Mouse (Mus musculus) macrophage (primary cell): ENCODE results near the gene Cacnb2. TPM values are rescaled to one million over a fixed set of nuclear protein-coding genes. Genes with fewer than 3 reads are reported as not detected.

Source experiments
- H3K27ac ChIP-seq: fragments of 350-480 bp; formaldehyde crosslinking; 2 replicates; pipeline ENCODE4 v1.9.0; 2021
- H3K36me3 ChIP-seq: fragments of 350-480 bp; formaldehyde crosslinking; 2 replicates; pipeline ENCODE4 v1.9.0; 2021; ENCODE audit errors: inconsistent target
- H3K4me3 ChIP-seq: fragments of 350-480 bp; formaldehyde crosslinking; 2 replicates; pipeline ENCODE4 v1.9.0; 2021; ENCODE audit errors: inconsistent target
- H3K79me2 ChIP-seq: fragments of 350-480 bp; formaldehyde crosslinking; 2 replicates; pipeline ENCODE4 v1.9.0; 2021; ENCODE audit errors: inconsistent target
- WGBS: methylation state at CpG from one replicate; pipeline ENCODE4 v1.1.7; 2026; ENCODE audit warnings: inconsistent platforms; ENCODE audit not compliant: missing documents; 5-methylcytosine and 5-hydroxymethylcytosine counted together
- polyA plus RNA-seq: library from polyadenylated mRNA; stranded (reverse); fragments of 250-400 nt; gene quantifications from 3 replicates; pipeline ENCODE4 v1.2.4, GENCODE M21; 2018; ENCODE audit warnings: inconsistent platforms

The Cacnb2 gene
- polyA plus RNA-seq, 1 experiment from 2014 or later, result not detected

DNA sequence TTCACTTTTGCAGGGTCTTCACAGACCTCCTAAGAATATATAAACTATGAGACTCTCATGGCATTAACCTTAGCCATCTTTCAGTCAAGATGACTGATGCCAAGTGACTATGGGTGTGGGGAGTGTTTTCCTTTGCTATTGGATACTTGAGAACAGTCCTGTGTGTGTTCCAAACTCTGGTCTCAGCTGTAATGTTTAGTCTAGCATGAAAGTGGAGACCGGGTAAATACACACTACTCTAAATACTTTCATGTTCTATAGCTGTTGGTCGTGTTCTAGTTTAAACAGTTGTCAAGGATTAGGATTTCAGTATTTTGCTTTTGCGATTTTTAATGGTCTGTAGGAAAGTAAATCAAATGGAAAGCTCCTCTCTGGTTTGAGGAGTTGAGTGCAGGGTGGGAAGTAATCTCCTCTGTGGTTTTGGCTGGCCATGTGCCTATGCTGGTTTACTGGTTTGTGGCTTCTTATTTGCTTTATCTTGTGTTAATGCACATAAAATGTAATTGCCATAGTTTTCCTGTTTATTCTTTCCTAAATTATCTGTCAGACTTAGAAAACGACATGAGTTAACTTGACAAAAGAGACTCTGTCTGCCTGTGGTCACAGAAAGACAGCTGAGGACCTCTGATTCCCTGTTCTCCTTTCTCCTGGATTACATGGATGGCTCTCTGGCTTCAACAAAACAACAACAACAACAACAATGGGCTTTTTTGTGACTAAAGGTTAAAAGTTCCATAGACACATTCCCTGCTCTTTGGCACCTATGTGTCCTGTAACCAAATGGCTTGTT is 285.7 kb downstream of the Cacnb2 start:
- H3K4me3 ChIP-seq, result no peak overlapping the region
- WGBS, result 26% methylated on average over 4 of the region's 4 CpGs
- H3K27ac ChIP-seq, result no peak overlapping the region
- H3K36me3 ChIP-seq, result no peaks in the 10 kb centered on the region
- H3K79me2 ChIP-seq, result no peaks in the 10 kb centered on the region

DNA sequence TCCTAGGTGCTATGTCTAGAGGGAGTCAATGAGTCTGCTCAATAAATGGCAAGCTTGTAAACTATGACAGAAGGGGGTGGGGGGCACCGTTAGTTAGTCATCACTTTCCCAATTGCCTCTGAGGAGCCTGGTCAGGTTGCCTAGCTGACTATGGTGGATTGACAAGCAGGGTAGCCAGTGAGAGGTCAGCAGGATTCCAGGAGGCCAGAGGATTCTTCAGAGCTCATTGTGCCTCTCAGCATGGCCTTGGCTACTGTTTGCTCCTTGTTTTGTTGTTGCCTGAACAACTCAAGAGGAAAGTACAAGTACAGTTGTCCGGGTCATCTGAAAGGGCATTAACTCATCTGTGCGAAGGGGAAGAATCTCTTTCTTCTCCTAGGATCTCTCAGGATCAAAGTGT is 300.9 kb downstream of the Cacnb2 start:
- H3K79me2 ChIP-seq, result no peaks in the 10 kb centered on the region
- no peak overlapping the region for H3K27ac ChIP-seq
- no peaks in the 10 kb centered on the region for H3K36me3 ChIP-seq
- no peak overlapping the region for H3K4me3 ChIP-seq
- 96% methylated on average over 3 of the region's 3 CpGs for WGBS

DNA sequence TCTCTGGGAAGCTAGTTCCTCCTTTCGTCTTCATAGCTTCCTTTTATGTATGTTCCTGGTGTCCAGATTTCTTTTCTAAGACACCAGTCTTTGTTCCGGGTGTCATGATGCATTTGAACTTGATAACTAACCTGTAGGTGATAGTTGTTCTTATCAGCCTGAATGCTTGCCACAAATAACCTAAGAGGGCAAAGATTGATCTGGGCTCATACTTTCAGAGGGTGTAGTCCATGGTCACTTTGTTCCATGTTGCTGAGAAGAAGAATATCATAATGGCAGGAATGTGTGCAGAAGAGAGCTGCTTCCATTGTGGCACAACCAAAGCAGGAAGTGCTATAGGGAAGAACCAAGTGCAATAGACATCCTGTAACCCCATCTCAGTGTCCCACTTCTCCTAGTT is 302.0 kb downstream of the Cacnb2 start:
- H3K36me3 ChIP-seq, result no peaks in the 10 kb centered on the region
- H3K79me2 ChIP-seq, result no peaks in the 10 kb centered on the region
- H3K4me3 ChIP-seq, result no peak overlapping the region
- WGBS, result 64% methylated on average over 2 of the region's 2 CpGs
- no peak overlapping the region for H3K27ac ChIP-seq

DNA sequence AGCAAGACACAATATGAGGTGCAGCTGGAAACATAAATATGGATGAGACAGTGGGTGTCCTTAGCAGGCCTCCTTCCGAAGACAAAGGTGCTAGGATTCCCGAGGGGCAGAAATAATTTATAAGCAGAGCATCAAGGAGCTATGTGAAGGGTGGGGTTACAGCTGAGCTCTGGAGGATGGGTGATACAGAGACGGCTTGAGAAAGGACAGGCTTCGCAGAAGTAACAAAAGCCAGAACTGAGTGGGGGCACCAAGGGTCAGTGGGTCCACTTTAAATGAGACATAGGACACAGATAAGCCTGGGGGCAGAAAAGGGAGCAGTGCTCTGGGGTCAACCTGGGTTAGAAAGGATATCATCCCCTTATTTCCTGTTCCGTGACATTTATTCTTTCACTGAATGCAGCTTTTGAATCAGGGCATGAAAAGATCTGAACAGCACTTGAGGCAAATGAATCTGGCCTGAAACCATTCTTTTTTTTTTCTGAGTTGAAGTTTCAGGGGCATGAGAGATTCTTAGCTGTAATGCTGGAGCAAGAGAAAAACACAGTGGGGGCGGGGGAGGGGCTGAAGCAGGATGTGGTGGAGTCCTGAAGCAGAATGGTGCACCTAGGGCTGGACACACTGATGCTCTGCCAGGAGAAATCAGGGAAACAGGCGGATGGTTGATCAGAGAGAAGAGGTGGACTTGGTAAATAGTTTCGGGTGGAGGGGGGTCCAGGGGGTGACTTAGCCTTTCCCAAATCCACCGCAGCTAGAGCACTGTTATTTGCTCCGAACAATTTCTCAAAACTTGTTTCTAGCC is 304.4 kb downstream of the Cacnb2 start:
- 94% methylated on average over 10 of the region's 10 CpGs for WGBS
- H3K79me2 ChIP-seq, result no peaks in the 10 kb centered on the region

DNA sequence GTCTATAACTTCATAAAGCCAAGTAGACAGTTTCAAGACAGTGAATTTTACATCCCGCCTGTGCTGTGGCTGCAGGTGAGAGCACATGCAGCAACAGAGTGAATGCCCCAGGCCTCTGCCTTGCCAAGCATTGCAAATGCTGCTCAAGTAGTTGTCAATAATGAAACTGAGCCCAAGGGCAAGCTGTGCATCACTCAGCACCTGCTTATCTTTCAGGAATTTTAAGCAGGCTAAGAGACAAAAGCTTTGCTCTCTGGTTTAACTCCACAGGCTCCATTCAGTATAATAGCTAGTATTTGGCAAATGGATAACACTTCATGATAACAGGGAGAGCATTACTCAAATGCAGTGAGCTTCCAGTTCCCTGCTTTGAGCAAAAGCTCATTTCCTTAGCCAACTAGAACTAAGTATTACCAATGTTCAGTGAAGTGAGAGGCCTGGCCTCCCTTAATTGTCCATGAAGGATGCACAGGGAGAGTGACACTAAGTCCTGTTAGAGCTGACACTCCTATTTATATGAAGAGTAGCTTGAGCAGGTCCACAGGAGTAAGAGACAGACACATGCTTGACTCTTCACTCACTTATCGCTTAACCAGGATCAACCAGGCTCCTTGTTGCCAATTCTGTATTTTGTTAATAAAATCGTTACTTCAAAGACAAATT is 314.8 kb downstream of the Cacnb2 start:
- Histone ChIP-seq H3K4me3 (no peak overlapping the region), H3K27ac (no peak overlapping the region), H3K79me2 (no peaks in the 10 kb centered on the region), H3K36me3 (no peaks in the 10 kb centered on the region)
- WGBS, result 96% methylated on average over 3 of the region's 3 CpGs

More for the DNA sequence above, 304.4 kb downstream of the Cacnb2 start:
- H3K27ac ChIP-seq, result no peak overlapping the region
- H3K4me3 ChIP-seq, result no peak overlapping the region
- H3K36me3 ChIP-seq, result no peaks in the 10 kb centered on the region

DNA sequence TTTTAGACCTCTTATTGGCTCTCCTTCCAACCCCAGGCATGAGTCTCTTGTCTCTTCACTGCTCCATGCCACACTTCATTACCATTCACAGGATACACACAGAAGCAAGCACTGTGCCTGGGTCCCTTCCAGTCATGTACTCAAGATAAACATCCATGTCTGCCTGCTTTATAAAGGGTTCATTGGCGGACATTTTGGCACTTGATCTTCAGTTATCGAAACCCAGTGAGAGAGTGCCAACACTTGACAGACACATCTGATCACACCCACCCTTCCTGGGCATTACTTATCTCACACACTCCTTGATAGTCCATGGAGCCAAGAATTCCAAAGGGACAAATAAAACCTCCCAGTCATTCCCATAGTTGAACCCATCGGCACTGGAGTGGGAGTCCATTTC is 327.0 kb downstream of the Cacnb2 start:
- Histone ChIP-seq H3K4me3 (no peak overlapping the region), H3K36me3 (no peaks in the 10 kb centered on the region), H3K27ac (no peak overlapping the region), H3K79me2 (no peaks in the 10 kb centered on the region)
- 92% methylated on average over 3 of the region's 3 CpGs for WGBS

DNA sequence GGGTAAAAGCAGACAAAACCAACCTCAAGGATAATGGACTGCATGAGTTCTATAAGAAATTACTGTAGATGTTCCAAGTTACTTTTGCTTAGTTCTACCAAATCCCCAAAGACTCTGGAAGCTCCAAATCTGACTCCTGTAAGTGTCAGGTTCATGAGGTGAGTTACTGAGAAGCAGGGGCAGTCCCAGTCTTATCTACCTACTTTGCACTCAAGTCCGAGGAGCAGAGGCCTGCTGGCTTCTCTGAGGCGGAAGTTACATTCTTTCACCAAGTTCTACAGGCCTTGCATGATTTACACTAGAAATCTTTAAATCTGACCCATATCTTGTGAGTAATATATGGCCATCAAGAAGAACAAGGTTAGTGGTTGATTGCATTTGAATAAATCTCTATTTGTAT is 329.1 kb downstream of the Cacnb2 start:
- no peaks in the 10 kb centered on the region for H3K79me2 ChIP-seq
- H3K36me3 ChIP-seq, result no peaks in the 10 kb centered on the region
- H3K4me3 ChIP-seq, result no peak overlapping the region
- WGBS, result 96% methylated on average over 2 of the region's 2 CpGs
- no peak overlapping the region for H3K27ac ChIP-seq

DNA sequence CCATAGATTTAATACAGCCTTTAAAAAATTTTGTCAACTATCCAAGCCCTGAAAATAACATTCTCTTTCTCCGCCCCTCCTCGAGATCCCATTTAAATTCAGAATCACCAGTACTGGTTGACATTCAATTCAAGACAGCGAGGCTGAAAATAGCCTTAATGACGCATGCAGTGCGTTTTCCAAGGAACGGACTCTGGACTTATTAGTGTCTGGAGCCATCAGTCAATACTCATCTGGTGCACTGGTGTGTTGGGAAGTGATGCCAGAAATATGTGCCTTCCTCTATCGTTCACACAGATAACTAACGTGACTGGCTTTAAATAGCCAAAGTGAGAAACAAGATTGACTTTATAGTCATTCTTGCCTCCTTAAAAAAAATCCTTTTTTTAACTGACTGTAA is 333.6 kb downstream of the Cacnb2 start:
- WGBS, result 92% methylated on average over 8 of the region's 8 CpGs
- Histone ChIP-seq H3K36me3 (no peaks in the 10 kb centered on the region), H3K27ac (no peak overlapping the region), H3K79me2 (no peaks in the 10 kb centered on the region), H3K4me3 (no peak overlapping the region)

DNA sequence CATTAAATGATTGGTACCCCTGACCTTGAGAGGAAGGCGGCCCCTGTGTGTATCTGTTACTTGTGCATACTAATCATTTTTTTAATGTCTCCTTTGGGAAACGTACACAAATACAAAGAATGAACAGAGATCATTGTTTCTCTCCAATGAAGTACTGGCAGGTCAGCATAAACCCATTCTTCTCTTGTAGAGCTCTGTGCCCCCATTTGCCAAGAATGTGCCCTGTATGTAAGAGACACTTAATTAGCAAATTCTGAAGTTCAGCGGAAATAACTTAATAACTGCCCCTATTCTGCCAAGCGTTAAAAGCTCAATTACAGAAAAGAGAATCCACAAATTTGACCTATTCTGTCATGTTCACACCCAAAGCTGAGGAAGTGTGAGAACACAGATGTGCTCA is 339.4 kb downstream of the Cacnb2 start:
- Histone ChIP-seq H3K36me3 (no peaks in the 10 kb centered on the region), H3K27ac (no peak overlapping the region), H3K4me3 (no peak overlapping the region), H3K79me2 (no peaks in the 10 kb centered on the region)
- WGBS, result 100% methylated on average over 4 of the region's 4 CpGs

DNA sequence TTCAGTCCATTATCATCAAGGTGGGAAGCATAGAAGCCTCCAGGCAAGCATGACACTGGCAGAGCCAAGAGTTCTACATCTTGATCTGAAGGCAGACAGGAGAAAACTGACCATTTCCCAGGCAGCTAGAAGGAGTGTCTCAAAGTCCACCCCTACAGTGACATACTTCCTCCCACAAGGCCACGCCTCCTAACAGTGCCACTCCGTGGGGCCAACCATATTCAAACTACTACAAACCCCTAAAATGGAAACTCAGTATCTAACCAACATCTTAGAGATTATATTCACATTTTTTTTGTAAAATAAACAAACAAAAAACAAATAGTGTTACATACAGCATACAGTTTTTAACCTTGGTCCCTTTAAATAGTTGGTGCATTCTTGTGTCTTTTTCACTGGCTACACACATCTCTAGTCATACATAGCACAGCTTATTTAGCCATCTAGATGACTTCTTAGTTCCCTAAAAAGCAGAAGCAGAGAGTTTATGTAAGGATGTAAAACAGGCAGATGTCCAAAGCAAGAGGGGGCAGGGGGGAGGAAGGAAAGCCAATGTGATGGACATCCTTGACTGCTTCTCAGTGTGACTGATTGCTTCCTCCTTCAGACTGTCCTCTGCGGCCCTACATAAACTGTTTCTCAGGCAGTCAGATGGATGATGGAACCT is 340.9 kb downstream of the Cacnb2 start:
- H3K27ac ChIP-seq, result no peak overlapping the region
- H3K4me3 ChIP-seq, result no peak overlapping the region
- no peaks in the 10 kb centered on the region for H3K36me3 ChIP-seq
- no peaks in the 10 kb centered on the region for H3K79me2 ChIP-seq
- WGBS, result 19% methylated on average over 3 of the region's 3 CpGs

DNA sequence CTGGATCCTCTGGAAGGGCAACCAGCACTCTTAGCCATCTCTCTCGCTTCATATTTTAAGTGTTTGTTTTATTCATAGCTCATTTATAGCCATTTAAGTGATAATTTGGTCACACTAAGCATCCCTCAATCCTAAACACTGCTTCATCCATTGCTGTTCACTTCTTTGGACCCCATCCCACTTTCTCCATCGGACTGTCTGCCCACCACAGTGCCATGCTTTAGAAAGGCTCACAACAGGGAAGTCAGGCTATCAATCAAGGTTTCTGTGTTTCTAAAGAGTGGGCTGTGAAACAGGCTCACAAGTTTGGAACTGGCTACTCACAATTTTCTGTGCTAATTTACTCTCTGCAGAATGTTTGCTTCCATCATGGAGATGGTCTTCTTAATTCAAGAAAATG is 350.2 kb downstream of the Cacnb2 start:
- Histone ChIP-seq H3K27ac (no peak overlapping the region), H3K4me3 (no peak overlapping the region), H3K36me3 (no peaks in the 10 kb centered on the region), H3K79me2 (no peaks in the 10 kb centered on the region)
- WGBS, result 92% methylated on average over 2 of the region's 2 CpGs

DNA sequence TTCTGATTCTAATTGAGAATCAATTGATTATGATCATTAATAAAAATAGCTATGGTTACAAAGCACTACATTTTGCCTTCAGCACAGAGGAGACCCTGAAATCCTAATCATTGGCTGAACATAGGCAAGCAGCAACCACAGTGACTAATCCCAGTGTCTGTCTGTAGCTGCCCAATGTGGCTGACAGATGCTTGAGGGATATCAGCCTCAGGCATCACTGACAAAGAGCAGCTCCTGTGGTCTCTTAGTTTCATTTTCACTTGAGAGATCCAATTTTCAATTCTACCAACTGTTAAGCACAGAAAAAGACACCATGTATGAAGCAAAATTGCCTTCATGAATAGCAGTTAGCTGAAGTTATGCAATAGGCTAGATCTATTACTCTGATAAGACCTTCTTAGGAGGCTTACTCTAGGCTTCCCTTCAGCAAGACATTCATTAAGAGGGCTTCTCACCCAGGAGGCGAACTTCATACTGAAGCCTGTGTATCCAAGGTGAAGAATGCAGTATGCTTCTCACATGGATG is 358.1 kb downstream of the Cacnb2 start:
- no peaks in the 10 kb centered on the region for H3K79me2 ChIP-seq
- WGBS, result 47% methylated on average over 1 of the region's 1 CpGs
- no peaks in the 10 kb centered on the region for H3K36me3 ChIP-seq
- H3K4me3 ChIP-seq, result no peak overlapping the region
- no peak overlapping the region for H3K27ac ChIP-seq

DNA sequence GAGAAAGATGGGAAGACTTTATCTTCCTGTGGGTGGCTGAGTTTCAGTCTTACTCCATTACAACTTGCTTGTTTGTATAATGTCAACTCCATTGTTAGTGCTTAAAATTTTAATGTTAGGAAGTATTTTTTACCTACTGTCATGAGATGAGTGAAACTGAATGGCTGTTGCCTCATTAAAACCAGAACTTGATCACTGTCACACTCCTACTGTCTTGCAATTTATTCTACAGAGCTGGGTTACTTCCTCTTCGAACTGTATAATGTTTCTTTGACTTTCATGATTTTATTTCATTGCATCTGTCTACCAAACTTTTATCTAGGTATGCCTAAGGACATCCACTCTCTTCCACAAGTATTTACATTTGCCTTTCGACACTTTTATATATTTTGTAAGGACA is 358.6 kb downstream of the Cacnb2 start:
- no peaks in the 10 kb centered on the region for H3K36me3 ChIP-seq
- H3K79me2 ChIP-seq, result no peaks in the 10 kb centered on the region
- no peak overlapping the region for H3K27ac ChIP-seq
- H3K4me3 ChIP-seq, result no peak overlapping the region
- WGBS, result 70% methylated on average over 2 of the region's 2 CpGs

DNA sequence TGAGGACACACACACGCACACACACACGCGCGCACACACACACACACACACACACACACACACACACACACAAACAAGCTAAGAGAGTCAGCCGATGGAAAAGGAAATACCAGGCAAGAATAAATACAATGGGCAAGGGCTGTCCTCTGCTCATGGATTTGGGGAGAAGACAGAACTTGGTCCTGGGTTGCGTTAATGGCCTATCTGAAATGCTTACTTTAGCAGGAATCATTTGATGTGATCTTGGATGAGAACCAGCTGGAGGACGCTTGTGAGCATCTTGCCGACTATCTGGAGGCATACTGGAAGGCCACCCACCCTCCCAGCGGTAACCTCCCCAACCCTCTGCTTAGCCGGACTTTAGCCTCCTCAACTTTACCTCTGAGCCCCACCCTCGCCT is 381.1 kb downstream of the Cacnb2 start:
- 95% methylated on average over 11 of the region's 11 CpGs for WGBS
- Histone ChIP-seq H3K36me3 (no peaks in the 10 kb centered on the region), H3K27ac (no peak overlapping the region), H3K4me3 (no peak overlapping the region), H3K79me2 (no peaks in the 10 kb centered on the region)
